Mouse (Mus musculus): ENCODE data around the gene Stub1.

The Stub1 gene

DNA sequence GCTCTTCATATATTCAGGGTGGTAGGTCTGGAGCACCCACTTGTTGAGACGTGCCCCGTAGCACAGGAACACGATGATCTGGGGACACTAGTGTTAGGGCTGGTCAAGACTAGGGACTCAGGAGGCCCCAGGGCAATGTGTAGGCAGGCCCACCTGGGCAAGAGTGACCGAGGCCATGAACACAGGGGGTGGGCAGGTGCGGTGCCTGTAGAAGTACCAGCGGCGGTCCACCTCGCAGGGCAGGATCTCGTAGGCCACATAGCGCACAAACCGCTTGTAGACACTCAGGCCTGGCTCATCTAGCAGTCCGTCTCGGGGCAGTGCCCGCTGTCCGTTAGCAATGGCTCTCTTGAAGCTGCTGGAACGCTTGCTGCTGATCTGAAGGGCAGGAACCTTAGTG is 2.6 kb upstream of the Stub1 start:
- DNase-seq: no peak

DNA sequence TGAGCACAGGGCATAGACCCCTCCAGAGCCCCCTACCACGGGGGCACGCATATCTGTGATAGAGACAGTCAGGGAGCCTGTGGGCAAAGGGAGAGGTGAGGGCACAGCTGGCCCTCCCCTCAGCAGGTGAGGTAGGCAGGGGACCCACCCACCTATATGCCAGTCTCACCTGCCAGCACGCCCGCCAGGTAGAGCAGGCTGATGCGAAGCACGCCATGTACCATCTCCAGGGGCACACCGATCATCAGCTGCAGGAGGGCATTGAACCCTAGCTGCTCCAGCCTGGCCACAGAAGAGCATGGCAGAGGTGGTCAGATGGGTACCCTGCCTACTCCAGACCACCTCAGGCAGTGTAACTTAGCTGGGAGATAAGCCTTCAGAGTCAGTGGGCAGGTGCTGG is 2.1 kb upstream of the Stub1 start:
- DNase-seq: no peak

DNA sequence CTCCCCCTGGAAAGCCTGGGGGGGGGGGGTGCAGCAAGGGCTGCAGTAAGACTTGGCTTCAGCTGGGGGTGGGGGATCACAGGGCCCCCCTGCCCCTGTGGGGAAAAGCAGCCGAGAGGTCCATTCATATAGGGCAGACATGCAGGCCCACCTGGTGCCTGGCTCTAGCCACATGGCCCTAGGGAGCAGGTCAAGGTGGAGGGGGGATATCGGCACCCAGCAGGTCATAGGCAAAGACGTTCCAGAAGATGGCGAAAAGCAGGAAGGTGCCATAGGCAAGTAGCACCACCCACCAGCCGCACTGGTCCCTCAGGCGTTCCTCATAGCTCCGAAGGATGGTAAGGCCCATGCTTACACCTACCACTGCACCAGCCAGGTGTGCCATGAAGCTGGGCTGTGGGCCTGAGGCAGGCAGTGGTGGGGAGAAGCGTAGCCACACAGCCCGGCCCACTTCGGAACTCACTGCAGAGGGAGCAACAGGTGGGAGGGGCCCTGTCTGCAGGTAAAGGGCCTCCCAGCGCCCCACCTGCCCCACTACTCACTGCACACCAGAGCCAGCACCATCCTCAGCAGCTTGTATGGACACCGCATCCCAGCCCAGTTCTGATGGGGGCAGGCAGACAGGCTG is 1.5 kb upstream of the Stub1 start:
- DNase-seq: no peak

DNA sequence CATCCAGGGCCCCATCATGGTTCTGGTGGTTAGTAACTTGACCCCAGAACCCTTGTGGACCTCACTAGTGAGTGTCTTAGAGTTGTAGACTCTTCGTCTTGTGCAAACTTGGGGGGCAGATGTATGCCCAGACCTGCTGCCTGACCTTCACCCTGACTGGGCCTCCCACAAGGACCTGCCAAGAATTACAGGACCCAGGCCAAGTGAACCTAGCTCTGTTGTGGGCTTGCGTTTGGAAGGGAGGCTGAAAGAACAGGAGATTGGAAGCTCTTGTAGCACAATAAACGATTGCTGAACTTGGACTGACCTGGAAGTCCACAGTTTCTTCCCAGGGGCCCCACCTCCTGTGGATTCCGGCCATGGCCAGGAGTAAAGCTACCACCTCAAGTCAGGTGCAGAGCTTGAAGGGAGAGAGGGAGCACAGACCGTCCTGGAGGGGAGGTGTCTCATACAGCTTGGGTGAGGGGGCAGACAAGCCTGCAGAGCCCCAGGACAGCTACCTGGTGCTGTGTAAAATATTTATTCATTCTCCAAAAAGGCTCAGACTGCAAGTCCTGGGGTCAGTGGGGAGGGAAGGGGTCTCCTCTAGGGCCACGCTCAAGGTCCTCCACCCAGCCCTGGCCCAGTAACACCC is 874 bp upstream of the Stub1 start:
- DNase-seq: no peak

DNA sequence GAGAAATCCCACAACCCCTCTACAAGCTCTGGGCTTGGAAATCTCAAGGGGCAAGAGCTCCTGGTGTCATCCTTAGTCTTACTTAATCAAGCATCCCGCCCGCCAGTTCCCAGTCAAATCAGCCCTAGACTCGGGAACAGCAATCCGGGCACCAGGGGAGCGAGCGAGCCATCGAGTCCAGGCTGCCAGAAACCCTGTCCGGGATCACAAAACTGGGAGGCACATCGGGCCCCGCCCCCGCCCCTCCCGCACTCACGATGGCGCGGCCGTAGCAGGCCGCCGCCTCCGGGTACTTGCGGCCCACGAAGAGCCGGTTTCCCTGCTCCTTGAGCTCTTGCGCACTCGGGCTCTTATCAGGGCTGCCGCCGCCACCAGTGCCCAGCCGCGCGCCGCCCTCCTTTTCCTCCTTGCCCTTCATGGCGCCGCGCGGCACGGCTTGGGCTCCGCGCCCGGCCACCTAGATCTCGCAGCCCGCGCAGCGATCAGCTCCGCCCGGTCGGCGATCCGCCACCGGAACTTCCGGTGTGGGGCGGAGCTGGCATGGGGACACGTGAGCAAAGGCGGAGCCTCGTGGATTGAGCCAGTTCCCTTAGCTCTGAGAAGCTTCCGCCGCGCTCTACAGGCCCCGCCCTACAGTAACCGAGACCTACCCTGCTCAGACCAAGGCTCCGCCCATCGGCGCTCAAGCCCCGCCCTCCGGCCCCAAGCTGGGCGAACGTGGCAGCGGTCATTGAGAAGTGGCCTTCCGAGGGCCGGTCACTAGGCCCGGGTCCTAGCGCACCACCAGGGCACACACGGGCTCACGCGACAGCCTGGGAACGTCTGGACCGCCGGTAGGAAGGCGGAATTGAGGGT is 541 bp downstream of the Stub1 start:
- DNase-seq: peak; percentile 96

DNA sequence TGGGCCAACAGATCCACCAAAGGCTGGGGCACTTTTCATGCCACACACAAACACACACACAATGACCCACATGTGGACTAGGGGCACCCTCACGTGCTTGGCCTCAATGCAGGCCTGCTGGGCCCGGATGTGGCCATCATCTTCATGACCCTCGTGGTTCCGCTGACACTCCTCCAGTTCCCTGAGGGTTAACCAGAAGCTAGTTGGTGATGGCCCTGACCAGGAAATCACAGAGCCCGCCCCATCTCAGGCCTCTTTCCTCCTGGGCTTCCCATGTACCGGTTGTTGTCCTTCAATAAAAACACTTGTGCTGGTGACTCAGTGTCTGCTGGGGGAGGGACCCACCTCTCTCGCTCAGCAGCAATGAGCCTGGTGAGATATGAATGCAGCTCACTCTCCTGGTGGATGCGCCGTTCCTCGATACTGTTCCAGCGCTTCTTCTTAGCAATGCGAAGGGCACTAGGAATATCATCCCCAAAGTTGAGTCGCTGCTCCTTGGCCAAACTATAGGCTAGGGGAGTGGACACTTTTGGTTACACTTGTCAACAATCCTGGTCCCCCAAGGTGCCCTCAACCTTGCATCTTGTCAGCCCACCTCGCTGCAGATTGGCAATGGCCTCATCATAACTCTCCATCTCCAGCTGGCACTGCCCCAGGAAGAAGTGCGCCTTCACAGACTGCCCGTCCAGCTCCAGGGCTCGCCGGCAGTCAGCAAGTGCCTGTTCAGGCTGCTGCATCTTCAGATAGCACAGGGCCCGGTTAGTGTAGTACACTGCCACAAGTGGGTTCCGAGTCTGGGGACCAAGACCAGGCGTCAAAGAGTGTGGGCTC is 1.5 kb downstream of the Stub1 start:
- DNase-seq: no peak

DNA sequence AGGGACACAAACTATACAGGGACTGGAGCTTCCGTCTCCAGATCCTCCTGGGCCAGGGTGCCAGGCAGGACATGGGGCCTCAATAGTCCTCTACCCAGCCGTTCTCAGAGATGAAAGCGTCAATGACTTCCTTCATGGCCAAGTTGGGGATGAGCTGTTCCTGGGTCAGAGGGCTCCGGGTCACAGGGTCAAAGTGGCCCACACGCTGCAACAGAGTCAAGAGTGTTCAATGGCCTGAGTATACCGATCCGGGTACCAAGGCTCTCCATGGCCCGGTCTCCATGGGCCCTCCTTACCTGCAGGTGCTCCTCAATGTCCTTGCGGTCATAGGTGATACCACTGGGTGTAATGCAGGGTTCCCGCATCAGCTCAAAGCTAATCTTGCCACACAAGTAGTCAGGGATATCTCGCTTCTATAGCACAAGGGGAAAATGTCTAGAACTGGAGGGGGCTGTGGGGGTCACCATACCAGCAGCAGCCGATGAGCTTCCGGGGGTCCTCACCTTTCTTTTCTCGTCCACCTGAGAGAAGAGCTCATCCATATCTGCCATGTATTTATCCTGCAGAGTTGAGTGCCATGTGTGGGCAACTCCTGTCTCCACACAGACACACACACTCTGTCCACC is 2.3 kb downstream of the Stub1 start:
- DNase-seq: no peak

DNA sequence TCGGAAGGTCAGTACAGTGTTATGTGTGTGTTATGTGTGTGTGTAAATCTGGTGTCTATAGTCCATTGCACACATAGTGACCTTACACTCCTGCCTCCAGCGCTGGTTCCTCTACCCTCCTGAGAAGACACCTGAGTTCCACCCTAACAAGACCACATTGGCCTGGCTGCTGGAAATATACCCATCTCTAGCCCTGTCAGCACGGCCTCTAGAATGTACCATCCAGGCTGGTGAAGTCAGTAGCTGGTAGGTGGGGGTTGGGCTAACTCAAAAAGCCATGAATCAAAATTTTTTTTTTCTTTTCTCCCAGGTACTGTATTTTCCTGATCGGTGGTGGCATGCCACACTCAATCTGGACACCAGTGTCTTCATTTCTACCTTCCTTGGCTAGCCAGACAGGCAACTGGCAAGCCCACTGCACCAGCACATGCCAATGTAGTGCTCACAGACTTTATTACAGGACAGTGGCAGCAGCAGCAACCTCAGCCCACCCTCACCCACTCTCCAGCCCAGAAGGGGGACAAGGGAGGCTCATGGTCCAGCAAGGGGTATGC is 2.9 kb downstream of the Stub1 start:
- no peak for DNase-seq

DNA sequence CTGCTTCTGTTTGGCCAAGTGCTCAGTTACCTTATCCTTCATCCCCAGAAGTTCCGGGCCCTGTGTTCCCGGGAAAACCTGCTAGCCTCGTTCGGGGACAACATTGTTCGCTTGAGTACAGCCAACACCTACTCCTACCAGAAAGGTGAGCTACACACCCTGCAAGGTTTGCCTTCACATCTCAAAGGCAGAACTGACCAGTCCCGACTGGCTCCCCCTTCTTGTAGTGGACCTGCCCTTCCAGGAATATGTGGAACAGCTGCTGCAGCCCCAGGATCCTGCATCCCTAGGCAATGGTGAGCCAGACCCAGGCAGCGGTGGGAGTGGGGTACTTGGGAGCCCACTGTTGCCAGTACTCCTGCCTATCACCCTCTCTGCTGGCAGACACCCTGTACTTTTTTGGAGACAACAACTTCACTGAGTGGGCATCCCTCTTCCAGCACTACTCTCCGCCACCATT is 3.6 kb downstream of the Stub1 start:
- no peak for DNase-seq

DNA sequence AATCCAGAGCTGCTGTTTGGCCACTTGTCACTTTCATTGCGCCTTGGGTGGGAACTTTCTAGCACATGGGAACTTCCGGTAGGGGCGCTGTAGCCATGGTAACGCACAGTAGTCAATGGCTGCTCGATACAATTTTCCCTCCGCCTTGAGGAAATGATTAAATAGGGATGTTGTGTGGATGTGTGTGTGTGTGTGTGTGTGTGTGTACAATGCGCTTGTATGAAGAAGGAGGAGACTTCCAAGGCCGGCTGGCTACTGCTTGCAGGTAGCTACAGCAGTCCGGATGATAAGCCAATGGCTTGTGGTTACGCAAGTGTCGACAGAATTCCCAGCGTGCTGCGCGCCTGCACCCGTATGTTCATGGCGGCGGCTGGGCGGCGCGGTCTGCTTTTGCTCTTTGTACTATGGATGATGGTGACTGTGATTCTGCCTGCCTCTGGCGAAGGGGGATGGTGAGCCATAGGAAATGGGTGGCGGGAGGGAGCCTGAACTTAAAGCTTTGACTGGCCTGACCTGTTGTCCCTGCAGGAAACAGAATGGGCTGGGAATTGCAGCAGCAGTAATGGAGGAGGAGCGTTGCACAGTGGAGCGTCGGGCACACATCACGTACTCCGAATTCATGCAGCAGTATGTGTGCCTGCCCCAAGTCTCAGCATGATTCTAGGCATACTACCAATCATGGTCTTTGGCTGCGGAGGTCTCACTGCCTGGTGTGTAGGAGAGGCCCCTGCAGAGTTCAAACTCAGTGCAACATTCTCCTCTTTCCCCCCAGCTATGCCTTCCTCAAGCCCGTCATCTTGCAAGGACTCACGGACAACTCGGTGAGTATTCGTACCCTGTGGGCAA is 4.3 kb downstream of the Stub1 start, which contains the start of gene Jmjd8:
Gene Jmjd8 (plus strand): TSS at position 156 of the 846 bp plus-strand sequence.
- DNase-seq: peak; percentile 78

DNA sequence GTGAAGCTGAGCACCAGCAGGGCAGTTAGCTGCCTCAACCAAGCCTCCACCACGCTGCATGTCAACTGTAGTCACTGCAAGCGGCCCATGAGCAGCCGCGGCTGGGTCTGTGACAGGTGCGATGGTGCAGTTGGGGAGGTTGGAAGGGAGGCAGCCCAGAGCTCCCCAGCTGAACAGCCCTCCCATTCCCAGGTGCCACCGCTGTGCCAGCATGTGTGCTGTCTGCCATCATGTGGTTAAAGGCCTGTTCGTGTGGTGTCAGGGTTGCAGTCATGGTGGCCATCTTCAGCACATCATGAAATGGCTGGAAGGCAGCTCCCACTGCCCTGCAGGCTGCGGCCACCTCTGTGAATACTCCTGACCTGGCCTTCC is 5.0 kb downstream of the Stub1 start:
- no peak for DNase-seq

DNA sequence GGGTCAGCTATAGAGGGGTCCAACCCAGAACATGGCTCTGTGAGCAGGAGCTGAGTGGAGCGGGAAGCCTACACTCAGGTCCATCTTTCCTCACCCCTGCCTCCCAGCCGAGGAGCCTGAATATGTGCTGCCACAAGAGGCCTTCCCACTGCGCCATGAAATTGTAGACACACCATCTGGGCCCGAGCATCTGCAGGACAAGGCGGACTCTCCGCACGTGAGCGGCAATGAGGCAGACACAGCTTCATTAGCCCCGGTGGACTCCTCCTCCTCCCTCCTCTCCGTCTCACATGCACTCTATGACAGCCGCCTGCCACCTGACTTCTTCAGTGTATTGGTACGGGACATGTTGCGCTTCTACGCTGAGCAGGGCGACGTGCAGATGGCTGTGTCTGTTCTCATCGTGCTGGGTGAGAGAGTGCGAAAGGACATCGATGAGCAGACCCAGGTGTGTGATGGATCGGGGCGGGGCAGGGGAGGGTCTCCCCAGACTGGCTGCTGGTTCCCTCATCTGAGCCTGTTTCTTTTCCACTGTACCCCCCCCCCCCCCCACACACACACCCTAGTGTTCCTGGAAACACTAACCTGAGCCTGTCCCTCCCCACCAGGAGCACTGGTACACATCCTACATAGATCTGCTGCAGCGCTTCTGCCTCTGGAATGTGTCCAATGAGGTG is 5.5 kb downstream of the Stub1 start:
- no peak for DNase-seq

DNA sequence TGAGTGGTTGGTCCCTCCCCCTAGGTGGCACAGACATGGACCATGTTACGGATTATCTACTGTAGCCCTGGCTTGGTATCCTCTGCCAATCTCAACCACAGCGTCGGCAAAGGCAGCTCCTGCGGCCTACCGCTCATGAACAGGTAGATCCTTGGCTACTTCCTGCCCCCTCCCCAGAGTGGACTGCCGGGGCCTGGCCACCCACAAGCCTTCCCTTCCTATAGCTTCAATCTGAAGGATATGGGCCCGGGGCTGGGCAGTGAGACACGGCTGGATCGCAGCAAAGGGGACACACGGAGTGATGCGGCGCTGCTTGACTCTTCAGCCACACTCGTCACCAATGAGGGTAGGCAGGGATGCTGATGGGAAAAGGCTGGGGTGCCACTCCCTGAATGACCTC is 6.2 kb downstream of the Stub1 start:
- DNase-seq: no peak

DNA sequence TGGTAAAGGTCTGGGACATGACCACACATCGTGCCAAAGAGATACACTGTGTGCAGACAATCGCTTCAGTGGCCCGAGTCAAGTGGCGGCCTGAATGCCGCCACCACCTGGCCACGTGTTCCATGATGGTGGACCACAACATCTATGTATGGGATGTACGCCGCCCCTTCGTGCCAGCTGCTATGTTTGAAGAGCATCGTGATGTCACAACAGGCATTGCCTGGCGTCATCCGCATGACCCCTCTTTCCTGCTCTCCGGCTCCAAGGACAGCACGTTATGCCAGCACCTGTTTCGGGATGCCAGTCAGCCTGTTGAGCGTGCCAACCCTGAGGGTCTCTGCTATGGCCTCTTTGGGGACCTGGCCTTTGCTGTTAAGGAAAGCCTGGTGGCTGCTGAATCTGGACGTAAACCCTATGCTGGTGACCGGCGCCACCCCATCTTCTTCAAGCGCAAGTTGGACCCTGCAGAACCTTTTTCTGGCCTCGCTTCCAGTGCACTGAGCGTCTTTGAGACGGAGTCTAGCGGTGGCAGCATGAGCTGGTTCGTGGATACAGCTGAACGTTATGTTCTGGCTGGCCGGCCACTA is 7.1 kb downstream of the Stub1 start:
- no peak for DNase-seq

DNA sequence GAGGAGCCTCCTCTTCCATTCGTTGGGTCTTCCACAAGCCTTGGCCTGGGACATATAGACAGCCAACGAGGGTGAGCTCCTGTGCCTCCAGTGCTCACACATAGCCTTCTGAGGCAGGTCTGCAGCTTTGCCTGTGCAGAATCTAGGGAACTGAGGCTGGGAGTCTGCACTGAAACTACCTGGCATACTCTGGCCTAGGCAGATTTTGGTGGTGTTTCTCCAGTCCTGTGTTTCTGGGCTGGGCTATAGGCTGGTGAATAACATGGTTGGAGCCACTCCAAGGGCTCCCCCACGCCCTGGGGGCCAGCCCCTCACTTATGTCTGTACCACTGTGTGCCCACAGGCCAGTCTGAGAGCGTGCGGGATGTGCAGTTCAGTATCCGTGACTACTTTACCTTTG is 7.9 kb downstream of the Stub1 start:
- no peak for DNase-seq

DNA sequence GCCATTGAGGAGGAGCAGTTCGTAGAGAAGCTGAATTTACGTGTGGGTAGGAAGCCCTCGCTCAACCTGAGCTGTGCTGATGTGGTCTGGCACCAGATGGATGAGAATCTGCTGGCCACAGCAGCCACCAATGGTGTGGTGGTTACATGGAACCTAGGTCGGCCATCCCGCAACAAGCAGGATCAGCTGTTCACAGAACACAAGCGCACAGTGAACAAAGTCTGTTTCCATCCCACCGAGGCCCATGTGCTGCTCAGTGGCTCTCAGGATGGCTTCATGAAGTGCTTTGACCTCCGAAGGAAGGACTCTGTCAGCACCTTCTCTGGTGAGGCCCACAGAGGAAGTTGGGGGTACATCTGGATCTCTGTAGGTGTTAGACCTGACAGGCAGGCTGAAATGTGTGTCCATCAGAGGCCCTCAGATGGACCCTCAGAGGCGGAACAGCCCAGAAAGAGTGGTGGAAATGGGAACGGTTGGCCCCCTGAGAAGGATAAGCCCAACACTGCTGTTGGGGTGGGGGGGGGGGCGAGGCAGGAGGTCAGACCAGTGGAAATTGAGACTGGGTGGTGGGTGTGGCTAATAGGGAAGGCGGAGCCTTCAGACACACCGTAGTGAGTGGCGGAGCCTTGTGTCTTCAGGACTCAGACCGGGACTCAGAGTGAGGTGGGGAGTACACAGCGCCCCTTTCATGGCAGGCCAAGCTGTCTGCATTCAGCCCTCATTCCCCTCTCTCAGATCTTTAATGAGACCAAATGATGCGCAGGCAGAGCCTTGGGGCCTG is 8.7 kb downstream of the Stub1 start:
- no peak for DNase-seq

DNA sequence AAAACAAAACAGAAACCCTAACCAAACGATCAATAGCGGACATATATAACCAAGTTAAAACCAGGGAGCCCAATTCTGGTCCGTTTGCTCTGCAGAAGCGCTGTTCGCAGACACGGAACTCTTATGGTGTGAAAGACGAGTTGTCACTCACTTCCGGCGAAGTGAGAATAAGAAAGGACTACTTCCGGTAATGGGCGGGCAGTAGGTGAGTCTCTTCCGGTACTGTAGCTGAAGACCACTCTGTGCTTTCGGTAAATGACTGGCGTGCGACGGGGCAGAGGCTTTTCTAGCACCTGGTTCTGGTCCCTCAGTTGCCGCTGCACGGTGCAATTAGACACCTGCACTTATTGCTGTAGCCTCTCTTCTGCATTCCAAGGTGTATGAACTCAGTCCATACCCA is 9.8 kb downstream of the Stub1 start, which contains the start of gene Wdr24:
Gene Wdr24 (plus strand): TSS at position 176 of the 400 bp plus-strand sequence.
- peak; percentile 63 for DNase-seq

DNA sequence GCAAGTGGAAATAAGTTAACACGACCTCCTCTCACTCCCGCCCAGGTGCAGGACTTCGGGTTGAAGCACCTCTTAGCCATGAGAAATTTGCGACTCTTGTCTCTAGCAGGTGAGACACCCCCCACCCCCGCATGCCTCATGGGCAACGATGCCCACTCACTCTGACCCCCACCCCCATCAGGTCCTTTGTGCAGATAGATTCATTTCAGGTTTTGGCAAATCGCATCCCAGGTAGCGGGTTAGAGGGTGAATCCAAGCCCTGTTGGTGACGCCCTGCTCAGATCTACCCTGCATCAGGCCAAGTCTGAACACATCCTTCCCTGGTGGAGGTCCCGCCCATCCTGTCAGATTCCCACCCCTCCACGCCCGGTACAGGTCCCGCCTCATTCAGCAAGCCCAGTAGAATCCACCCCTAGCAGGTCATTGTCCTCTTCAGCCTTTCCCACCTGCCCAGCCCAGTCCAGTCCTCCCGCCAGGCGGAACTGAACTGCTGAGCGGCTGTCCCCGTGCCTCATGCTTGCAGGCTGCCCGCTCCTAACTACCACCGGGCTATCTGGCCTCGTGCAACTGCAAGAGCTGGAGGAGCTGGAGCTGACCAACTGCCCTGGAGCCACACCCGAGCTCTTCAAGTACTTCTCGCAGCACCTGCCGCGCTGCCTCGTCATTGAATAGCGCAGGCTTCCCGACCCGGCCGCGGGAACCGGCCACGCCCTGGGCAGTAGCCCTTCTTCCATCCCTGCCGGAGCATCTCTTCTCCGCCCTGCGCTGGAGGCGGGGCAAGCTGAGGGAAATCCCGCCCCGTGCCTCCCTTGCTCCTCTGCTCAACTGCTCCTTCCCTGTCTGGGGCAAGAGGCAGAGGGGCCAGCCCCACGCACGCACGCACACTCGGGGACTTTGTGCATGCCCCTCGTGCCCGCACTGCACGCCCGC is 14.1 kb downstream of the Stub1 start:
- no peak for DNase-seq

Data from right cerebral cortex, postnatal 4 days (tissue).